Mouse (Mus musculus): ENCODE measurements at regions not wholly inside any gene's neighbourhood (a gene's known extent, or its start where the extent isn't known, plus 50 kb on each side); places are given as distances from the start of the nearest gene placed in this dataset.

DNA sequence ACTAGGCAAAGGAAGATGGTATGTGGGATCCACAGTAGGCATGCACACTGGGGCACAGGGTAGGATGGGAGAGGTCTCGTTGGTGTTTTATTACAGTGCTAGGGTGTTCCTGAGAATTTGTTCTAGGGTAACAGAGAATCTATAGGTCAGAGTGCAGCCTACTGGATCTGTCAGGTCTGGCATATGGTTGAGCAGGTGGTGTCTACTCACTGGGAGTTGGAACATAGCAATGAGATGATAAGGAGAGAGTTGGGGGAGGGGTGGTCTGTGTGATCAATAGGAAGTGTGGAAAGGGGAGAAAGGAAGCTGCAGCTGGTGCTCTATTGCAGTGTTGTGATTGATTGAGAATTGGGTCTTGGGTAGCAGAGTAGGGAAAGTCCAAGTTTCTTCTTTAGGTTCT, 681.5 kb downstream of the Ankrd7 start:
- no peaks in the 10 kb centered on the region for H3K27me3 ChIP-seq (ENCODE audit: control insufficient read depth, insufficient read depth, low read length)
- DNase-seq (ENCODE audit: extremely low read depth, low read depth, low spot score): no peak
- no peak overlapping the region for H3K27ac ChIP-seq (replicated peaks; ENCODE audit: insufficient read depth, low read depth, low read length)
- WGBS: 68% methylated on average over 1 of the region's 1 CpGs
- no peaks in the 10 kb centered on the region for H3K4me1 ChIP-seq (ENCODE audit: control insufficient read depth, insufficient read depth, low read length)
- H3K4me3 ChIP-seq (ENCODE audit: insufficient read depth, low read depth, low read length): no peak overlapping the region
- TF ChIP-seq POLR2A (IDR thresholded peaks at IDR 0.05; ENCODE audit: extremely low read depth, insufficient read depth, low read length) (no peak), CTCF (IDR thresholded peaks at IDR 0.05; ENCODE audit: low read depth, low read length) (no peak)
- no peaks in the 10 kb centered on the region for H3K36me3 ChIP-seq (ENCODE audit: control insufficient read depth, insufficient read depth, low read length)
- no peak overlapping the region for H3K9ac ChIP-seq (ENCODE audit: low read depth, low read length)
- no peaks in the 10 kb centered on the region for H3K79me2 ChIP-seq (ENCODE audit: control insufficient read depth, insufficient read depth, low read length)

DNA sequence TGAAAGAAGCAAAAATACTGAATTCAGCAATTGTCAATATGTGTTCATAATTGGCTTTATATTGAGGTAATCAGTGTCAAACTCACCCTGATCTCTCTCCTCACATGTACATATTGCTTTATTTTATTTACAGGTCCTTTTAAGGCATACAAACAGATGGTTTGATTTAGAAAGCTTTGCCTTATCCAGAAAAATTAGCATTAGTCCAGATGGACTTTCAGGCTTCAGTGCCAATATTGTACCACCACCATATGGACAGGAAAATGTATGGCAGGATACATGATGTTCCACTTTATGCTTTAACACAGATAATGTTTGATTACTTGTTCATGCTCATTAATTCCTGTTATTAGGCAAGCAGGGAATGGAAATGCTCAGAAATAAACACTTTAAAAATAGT, 685.8 kb downstream of the Ankrd7 start:
- Histone ChIP-seq H3K27me3 (ENCODE audit: control insufficient read depth, insufficient read depth, low read length) (no peaks in the 10 kb centered on the region), H3K79me2 (ENCODE audit: control insufficient read depth, insufficient read depth, low read length) (no peaks in the 10 kb centered on the region)

DNA sequence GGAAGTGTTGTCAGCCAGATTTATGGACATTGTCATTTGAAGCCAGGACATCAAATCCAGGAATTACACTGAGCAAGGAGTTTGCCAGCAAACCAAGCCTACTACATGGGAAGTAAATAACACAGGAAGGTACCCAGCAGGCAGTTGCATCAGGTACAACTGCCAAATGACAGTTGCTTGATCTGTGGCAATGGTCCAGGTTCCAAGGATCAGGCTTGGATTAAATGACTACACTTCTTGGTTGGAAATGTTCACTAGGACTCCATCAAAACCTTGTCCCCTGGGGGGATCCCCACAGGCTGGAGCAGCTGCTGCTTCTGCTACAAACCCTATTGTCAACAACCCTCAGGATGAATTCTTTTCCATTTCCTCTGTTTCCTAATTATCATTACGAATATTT, 713.3 kb downstream of the Ankrd7 start:
- H3K27ac ChIP-seq (replicated peaks; ENCODE audit: insufficient read depth, low read depth, low read length): no peak overlapping the region
- peak; percentile 49 for DNase-seq (ENCODE audit: extremely low read depth, low read depth, low spot score)
- H3K9ac ChIP-seq (ENCODE audit: low read depth, low read length): no peak overlapping the region
- no peaks in the 10 kb centered on the region for H3K36me3 ChIP-seq (ENCODE audit: control insufficient read depth, insufficient read depth, low read length)
- TF ChIP-seq POLR2A (IDR thresholded peaks at IDR 0.05; ENCODE audit: extremely low read depth, insufficient read depth, low read length) (no peak), CTCF (IDR thresholded peaks at IDR 0.05; ENCODE audit: low read depth, low read length) (no peak)
- H3K79me2 ChIP-seq (ENCODE audit: control insufficient read depth, insufficient read depth, low read length): no peaks in the 10 kb centered on the region
- no peaks in the 10 kb centered on the region for H3K4me1 ChIP-seq (ENCODE audit: control insufficient read depth, insufficient read depth, low read length)
- no peaks in the 10 kb centered on the region for H3K27me3 ChIP-seq (ENCODE audit: control insufficient read depth, insufficient read depth, low read length)
- WGBS: 65% methylated on average over 1 of the region's 1 CpGs
- no peak overlapping the region for H3K4me3 ChIP-seq (ENCODE audit: insufficient read depth, low read depth, low read length)

More for the DNA sequence above, 685.8 kb downstream of the Ankrd7 start:
- H3K4me3 ChIP-seq (ENCODE audit: insufficient read depth, low read depth, low read length): no peak overlapping the region
- no peak overlapping the region for H3K27ac ChIP-seq (replicated peaks; ENCODE audit: insufficient read depth, low read depth, low read length)
- no peak overlapping the region for H3K9ac ChIP-seq (ENCODE audit: low read depth, low read length)
- no peaks in the 10 kb centered on the region for H3K36me3 ChIP-seq (ENCODE audit: control insufficient read depth, insufficient read depth, low read length)
- no peaks in the 10 kb centered on the region for H3K4me1 ChIP-seq (ENCODE audit: control insufficient read depth, insufficient read depth, low read length)
- no peak for DNase-seq (ENCODE audit: extremely low read depth, low read depth, low spot score)
- no peak for TF ChIP-seq CTCF (IDR thresholded peaks at IDR 0.05; ENCODE audit: low read depth, low read length)
- TF ChIP-seq POLR2A (IDR thresholded peaks at IDR 0.05; ENCODE audit: extremely low read depth, insufficient read depth, low read length): no peak

DNA sequence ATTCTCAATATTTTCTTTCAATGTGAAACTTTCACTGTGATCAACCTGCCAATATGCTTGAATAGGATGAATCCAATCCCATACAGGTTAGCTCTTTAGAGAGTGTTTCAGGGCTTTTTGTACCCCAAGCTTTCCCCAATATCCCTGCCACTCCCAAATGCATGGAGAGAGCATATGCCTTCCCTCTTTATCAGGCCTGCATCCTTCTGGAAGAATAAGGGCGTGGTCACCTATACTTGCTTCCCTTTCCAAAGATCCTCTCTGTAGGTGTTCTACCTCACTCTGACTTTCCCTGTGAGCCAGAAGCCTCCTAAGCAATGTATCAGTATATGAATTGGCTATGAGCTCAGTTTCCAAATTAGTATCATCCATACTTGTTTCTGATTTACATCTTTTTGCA, 713.8 kb downstream of the Ankrd7 start:
- H3K79me2 ChIP-seq (ENCODE audit: control insufficient read depth, insufficient read depth, low read length): no peaks in the 10 kb centered on the region
- no peak overlapping the region for H3K9ac ChIP-seq (ENCODE audit: low read depth, low read length)
- H3K27ac ChIP-seq (replicated peaks; ENCODE audit: insufficient read depth, low read depth, low read length): no peak overlapping the region
- H3K36me3 ChIP-seq (ENCODE audit: control insufficient read depth, insufficient read depth, low read length): no peaks in the 10 kb centered on the region
- no peaks in the 10 kb centered on the region for H3K27me3 ChIP-seq (ENCODE audit: control insufficient read depth, insufficient read depth, low read length)
- WGBS: 49% methylated on average over 1 of the region's 1 CpGs
- no peaks in the 10 kb centered on the region for H3K4me1 ChIP-seq (ENCODE audit: control insufficient read depth, insufficient read depth, low read length)
- TF ChIP-seq CTCF (IDR thresholded peaks at IDR 0.05; ENCODE audit: low read depth, low read length) (no peak), POLR2A (IDR thresholded peaks at IDR 0.05; ENCODE audit: extremely low read depth, insufficient read depth, low read length) (no peak)
- no peak for DNase-seq (ENCODE audit: extremely low read depth, low read depth, low spot score)
- no peak overlapping the region for H3K4me3 ChIP-seq (ENCODE audit: insufficient read depth, low read depth, low read length)

Data from liver, adult 2 months (tissue).